Comparison of ENCODE assay signal across 8 mouse cellular contexts in genomic region chr10:78591406-78592328, GRCm38 (mm10). TPM values are rescaled to one million over a fixed set of nuclear protein-coding genes. Genes with fewer than 3 reads are reported as not detected.
DNase-seq lines count a peak whose midpoint lies in the region; ATAC-seq lines count a peak whose summit lies in the region.

Syde1 (minus strand) TSS chr10:78591964.

- ATAC-seq in forebrain, embryonic 11.5 days (replicated peaks; ENCODE audit: low FRiP score) = peak; percentile 76
- ATAC-seq in stomach, embryonic 14.5 days (ENCODE audit: insufficient number of reproducible peaks, insufficient read depth, low FRiP score, low read depth) = peak; percentile 67; the same call in 1 of the 2 replicates

- H3K27ac ChIP-seq in forebrain, embryonic 11.5 days (ENCODE audit: low read depth, low read length) = peak within 1 kb of the TSS; percentile 18; the same call in 1 of the 2 replicates
- peak within 1 kb of the TSS; percentile 88 for H3K27ac ChIP-seq in stomach, embryonic 14.5 days (ENCODE audit: low read length)

- WGBS in forebrain, embryonic 11.5 days = 6% methylated on average over 39 of the region's 54 CpGs
- WGBS in stomach, embryonic 14.5 days = 4% methylated on average over 46 of the region's 54 CpGs

- peak within 1 kb of the TSS; percentile 58 for H3K4me3 ChIP-seq in forebrain, embryonic 11.5 days (ENCODE audit: low read depth, low read length)
- peak within 1 kb of the TSS; percentile 88 for H3K4me3 ChIP-seq in megakaryocyte, embryonic 14.5 days (replicated peaks)
- peak within 1 kb of the TSS; percentile 72 for H3K4me3 ChIP-seq in stomach, embryonic 14.5 days (ENCODE audit: low read depth, low read length)

- H3K4me1 ChIP-seq in forebrain, embryonic 11.5 days (replicated peaks; ENCODE audit: control insufficient read depth, insufficient read depth, low read length) = peaks cover 7% of the 10 kb centered on the region
- peaks cover 16% of the 10 kb centered on the region for H3K4me1 ChIP-seq in megakaryocyte, embryonic 14.5 days
- peaks cover 3% of the 10 kb centered on the region; the same call in 1 of the 2 replicates for H3K4me1 ChIP-seq in stomach, embryonic 14.5 days (ENCODE audit: control insufficient read depth, insufficient read depth, low read length)

- intact Hi-C loops in heart, postnatal 10 days (cut with DNase I) = loop anchor here (1.0 kb wide), 1 partner anchor 16 kb away; no protein-coding TSS in a partner anchor

- H3K9ac ChIP-seq in forebrain, embryonic 11.5 days (ENCODE audit: low read length) = peak within 1 kb of the TSS; percentile 75
- peak within 1 kb of the TSS; percentile 74 for H3K9ac ChIP-seq in stomach, embryonic 14.5 days (replicated peaks; ENCODE audit: low read depth, low read length)

- no peaks in the 10 kb centered on the region for H3K9me3 ChIP-seq in forebrain, embryonic 11.5 days (ENCODE audit: control insufficient read depth, low read length)
- no peaks in the 10 kb centered on the region for H3K9me3 ChIP-seq in megakaryocyte, embryonic 14.5 days
- no peaks in the 10 kb centered on the region for H3K9me3 ChIP-seq in stomach, embryonic 14.5 days (ENCODE audit: control insufficient read depth, low read depth, low read length)

- H3K4me2 ChIP-seq in forebrain, embryonic 11.5 days (ENCODE audit: low read depth, low read length, severe bottlenecking) = peak within 1 kb of the TSS; percentile 86
- H3K4me2 ChIP-seq in stomach, embryonic 14.5 days (replicated peaks; ENCODE audit: low read depth, low read length) = peak within 1 kb of the TSS; percentile 68

- no peaks in the 10 kb centered on the region for H3K27me3 ChIP-seq in forebrain, embryonic 11.5 days (ENCODE audit: control insufficient read depth, insufficient read depth, low read length)
- peaks cover 46% of the 10 kb centered on the region for H3K27me3 ChIP-seq in megakaryocyte, embryonic 14.5 days (replicated peaks)
- H3K27me3 ChIP-seq in stomach, embryonic 14.5 days (ENCODE audit: control insufficient read depth, insufficient read depth, low read length) = no peaks in the 10 kb centered on the region

- DNase-seq in urinary bladder, adult 2 months (ENCODE audit: low spot score) = peak; percentile 48
- no peak for DNase-seq in urinary bladder, postnatal 10 days (ENCODE audit: low spot score)
- peak; percentile 76 for DNase-seq in forebrain, embryonic 11.5 days (ENCODE audit: low spot score)
- DNase-seq in heart, postnatal 10 days = peak; percentile 77 to 78
- DNase-seq in kidney, postnatal 25 days = peak; percentile 64 to 83
- no peak for DNase-seq in layer of hippocampus, postnatal 25 days (ENCODE audit: extremely low spot score in 1 of 2, low spot score in 1 of 2)

- no peaks in the 10 kb centered on the region for H3K36me3 ChIP-seq in forebrain, embryonic 11.5 days (ENCODE audit: control insufficient read depth, insufficient read depth, low read length)
- H3K36me3 ChIP-seq in megakaryocyte, embryonic 14.5 days (replicated peaks; ENCODE audit: low read length) = peaks cover 8% of the 10 kb centered on the region
- peaks cover 28% of the 10 kb centered on the region for H3K36me3 ChIP-seq in stomach, embryonic 14.5 days (ENCODE audit: control insufficient read depth, insufficient read depth, low read length)

RNA-seq across cellular contexts. Expression of gene Syde1, which starts in this region (rescaled TPM):
- polyA plus RNA-seq in urinary bladder, adult 2 months (2012; rRNA removed) = 27.8 and 29.4 TPM in 2 replicates
- polyA plus RNA-seq in forebrain, embryonic 11.5 days (2014; fragmentation: Nextera tagmentation; extraction: Ambion mirVana) = 13.5 and 14.3 TPM in 2 replicates
- 10 to 100 TPM; 17.7 to 18.6 TPM for total RNA-seq in heart, postnatal 10 days (2021)
- polyA plus RNA-seq in megakaryocyte, embryonic 14.5 days (2012; ENCODE audit: insufficient read depth, low replicate concordance) = 2.0 and 2.8 TPM in 2 replicates
- polyA plus RNA-seq in stomach, embryonic 14.5 days (2014; fragmentation: Nextera tagmentation; extraction: Ambion mirVana) = 19.1 and 20.4 TPM in 2 replicates
- 1 to 10 TPM; 5.9 to 6.3 TPM for total RNA-seq in layer of hippocampus, postnatal 25 days (2021)

Comparison
In these comparisons a context has a peak if more than half of its experiments do, and no peak if none do; other contexts are left out.
1. DNase-seq: peak in urinary bladder, adult 2 months (single experiment), forebrain, embryonic 11.5 days (single experiment), heart, postnatal 10 days (2 of 2) and kidney, postnatal 25 days (2 of 2); none in urinary bladder, postnatal 10 days (single experiment) and layer of hippocampus, postnatal 25 days (0 of 2).
2. Peak in every context shown above with its lines, with median percentiles within 50 percentile points of each other: H3K4me3 ChIP-seq.